Mouse (Mus musculus): Measurements from ENCODE around the gene Dio2.

Dio2 gene

DNA sequence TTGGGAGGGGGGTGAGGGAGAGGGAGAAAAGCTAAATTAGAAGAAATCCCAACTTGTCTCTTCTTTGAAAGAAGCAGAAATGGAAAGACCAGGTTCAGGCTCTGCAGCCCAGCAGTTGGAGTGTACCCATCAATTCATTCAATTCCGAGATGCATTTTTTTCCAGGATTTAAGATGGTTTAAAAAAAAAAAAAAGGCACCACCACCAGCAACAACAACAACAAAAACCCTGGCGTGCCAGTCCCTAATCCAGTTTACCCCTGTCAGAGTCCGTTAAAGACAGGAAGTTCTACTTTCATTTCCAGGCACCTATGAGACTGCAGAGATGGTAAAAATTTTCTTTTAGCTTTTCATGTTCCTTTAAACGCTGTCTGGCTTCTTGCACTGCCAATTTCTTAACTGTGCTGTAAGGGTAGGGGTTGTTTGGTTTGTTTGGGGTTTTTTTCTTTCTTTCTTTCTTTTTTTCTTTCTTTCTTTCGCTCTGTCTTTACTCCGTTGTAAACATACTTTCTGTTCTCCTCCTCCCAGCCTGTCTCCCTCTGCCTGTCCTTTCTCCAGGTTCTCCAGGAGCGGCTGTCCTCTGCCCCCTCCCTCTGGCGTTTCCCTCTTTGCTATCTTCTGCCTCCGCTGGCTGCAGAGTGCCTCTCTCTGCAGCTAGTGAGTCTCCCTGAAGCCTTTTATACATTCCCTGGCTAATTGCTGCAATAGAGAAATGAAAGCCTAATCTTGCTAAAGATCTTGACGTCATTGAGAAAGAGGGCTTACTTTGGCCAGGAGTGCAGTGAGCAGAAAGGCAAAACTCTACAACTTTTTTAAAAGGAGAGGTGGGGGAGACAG lies at the start of gene Dio2:
Gene Dio2 (minus strand): TSS at position 51 of the 836 bp plus-strand sequence.
- DNase-seq (ENCODE audit: low spot score in 2 of 2) = no peak

DNA sequence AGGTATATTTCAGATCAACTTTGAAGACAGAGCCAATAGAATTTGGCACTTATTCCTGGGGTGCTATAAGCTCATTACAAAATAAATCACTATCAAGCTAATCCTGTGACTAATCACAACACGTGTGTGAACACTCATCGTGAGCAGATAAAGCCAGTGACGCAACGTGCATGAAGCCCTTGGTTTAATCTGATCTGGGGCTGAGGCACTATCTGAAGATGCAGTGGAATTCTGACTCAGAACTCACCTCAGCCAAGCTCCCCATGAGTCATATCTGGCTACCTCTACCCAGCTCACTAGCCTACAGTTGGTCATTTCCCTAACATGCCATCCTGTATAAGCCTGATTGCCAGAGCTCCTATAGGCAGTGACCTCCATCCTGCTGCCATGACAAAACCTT lies 43.2 kb upstream of the Dio2 start:
- DNase-seq (ENCODE audit: low spot score in 2 of 2) = no peak

DNA sequence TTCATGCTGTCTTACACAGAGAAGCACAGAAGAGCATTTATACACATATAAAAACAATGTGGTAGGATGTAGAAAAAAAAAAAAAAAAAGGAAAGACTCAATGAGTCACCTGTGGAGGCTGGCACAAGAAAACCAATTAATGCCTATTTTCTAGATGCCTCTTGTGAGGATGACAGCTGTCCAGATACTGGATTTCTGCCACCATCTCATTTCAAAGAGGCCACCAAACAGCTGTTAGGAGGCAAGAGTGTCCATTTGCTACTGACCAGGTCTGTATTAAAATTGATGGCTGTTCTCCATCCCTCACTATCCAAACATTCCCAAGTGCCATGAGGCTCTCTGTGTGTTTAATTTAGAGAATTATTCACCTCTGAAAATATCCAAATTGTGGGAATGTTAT lies 6.5 kb upstream of the Dio2 start:
- no peak for DNase-seq (ENCODE audit: low spot score in 2 of 2)

DNA sequence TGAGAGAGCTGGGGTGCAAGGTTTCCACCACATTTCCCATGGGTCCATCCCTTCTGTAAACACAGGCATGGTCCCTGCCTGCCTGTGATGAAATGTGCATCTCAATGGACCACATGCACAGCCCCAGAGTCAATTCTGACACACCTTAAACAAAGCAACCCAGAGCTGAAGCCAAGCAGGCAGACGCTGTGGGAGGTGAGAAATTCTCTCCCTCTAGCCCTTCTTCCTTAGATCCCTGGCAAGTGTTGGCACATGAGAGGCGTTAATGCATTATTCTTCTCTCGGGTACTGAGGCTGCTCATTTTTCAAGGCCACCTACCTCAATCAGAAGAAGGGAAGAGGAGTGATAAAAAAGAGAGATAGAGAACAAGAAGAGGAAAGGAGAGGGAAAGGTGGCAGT lies 5.4 kb upstream of the Dio2 start:
- DNase-seq (ENCODE audit: low spot score in 2 of 2) = no peak

- peak in 1 of 2 experiments; percentile 62 for DNase-seq (ENCODE audit: low spot score in 2 of 2)
These were observed 2.2 kb upstream of the Dio2 start for GRCm38 (mm10) chr12:90740468-90740867.

DNA sequence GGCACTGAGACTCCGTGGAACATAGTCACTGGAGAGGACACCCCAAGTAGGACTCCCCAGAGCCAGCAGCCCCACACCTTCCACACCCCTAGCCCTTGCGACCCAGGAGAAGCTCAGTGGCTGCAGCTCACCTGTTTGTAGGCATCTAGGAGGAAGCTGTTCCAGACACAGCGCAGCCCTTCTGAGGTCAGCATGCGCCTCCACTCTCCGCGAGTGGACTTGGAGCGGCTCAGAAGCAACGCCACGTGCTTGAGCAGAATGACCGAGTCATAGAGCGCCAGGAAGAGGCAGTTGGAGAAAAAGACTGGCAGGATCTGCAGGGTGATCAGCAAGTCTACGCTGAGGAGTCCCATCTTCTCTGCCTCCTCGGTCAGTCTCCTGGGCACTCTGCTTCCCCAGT lies 306 bp downstream of the Dio2 start:
- no peak for DNase-seq (ENCODE audit: low spot score in 2 of 2)

DNA sequence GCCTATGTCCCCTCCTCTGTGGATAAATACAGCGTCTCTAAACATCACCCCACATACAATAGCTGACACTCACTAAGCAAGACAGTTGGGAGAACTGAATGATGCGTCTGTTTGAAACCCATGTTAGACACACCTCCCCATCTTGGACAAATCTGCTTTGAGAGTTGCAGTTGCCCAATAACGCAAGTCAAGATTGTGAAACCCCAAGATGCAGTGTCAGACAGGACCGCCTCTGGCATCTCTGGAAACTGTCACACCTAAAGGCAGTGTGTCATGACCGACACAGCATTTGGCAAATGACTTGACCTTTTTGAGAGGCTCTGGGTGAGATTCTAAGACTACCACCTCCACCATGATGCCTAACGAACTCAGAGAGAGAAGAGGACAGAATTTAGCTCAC lies 2.8 kb downstream of the Dio2 start:
- DNase-seq (ENCODE audit: low spot score in 2 of 2) = no peak

- DNase-seq (ENCODE audit: low spot score in 2 of 2) = no peak
These were observed 3.7 kb downstream of the Dio2 start for GRCm38 (mm10) chr12:90734503-90734902.

DNA sequence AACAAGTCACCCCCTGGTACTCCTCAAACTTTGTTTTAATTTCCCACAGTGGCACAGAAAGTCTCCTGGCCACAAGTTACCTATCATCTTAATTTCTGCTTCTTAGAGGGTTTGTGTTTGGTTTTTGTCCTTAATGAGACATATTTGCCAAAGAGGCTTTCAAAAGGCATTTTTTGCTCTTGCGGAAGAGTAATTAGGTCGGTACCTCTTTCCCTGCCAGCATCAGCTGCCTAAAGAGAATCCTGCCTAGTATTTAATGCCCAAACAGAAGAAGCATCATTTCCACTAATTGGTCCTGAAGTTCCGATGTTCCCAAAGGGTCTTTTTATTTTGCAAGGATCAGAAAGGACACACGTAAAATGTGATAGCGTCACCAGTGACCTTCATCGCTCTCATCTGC lies 4.5 kb downstream of the Dio2 start:
- no peak for DNase-seq (ENCODE audit: low spot score in 2 of 2)

- peak; percentile 30 to 71 for DNase-seq (ENCODE audit: low spot score in 2 of 2)
These were observed 8.6 kb downstream of the Dio2 start for GRCm38 (mm10) chr12:90729648-90730047.

GRCm38 (mm10) chr12:90725107-90725506 lies 13.1 kb downstream of the Dio2 start:
- no peak for DNase-seq (ENCODE audit: low spot score in 2 of 2)

DNA sequence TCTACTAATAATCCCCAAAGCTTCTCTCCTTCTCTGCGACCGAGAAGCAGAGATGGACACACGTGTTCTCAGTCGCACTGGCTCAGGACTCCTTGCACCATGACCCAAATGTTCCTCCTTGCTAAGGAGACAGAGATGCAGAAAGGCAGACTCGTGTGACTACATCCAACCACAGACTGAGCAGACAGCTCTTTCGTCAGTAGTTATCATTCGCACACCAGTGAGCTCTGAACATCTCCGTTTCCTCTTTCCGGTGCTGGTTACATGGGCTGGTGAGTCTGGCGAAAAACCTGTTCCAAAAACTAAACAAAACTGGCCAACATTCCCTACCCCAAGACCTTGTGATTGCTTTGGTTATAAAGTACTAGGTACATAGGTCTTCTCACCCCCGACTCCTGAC lies 13.6 kb downstream of the Dio2 start:
- no peak for DNase-seq (ENCODE audit: low spot score in 2 of 2)

DNA sequence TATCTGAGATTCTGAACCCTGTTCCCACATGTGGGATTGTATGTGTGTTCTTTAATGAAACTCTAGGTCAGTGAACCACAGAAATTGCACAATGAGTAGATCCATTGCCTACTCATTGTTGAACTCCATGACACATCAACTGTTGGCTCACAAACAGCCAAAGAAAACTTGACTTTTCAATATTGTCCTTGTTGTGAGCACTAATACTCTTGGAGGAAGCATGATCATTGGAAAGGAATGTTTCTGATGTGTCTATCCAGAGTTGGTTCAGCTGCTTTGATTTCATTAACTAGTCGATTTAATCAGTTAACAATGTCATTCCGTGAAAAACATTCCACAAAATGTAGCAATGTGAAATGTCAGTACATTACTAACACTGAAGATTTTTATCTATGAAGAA lies 44.1 kb downstream of the Dio2 start:
- DNase-seq (ENCODE audit: low spot score in 2 of 2) = no peak

Measured in spleen, postnatal 10 days (tissue).